Mouse (Mus musculus): ENCODE results near the gene Sco1.

The Sco1 gene

GRCm38 (mm10) chr11:67043007-67043406 lies 9.5 kb upstream of the Sco1 start:
- no peak for DNase-seq (ENCODE audit: low spot score in 2 of 2)

DNA sequence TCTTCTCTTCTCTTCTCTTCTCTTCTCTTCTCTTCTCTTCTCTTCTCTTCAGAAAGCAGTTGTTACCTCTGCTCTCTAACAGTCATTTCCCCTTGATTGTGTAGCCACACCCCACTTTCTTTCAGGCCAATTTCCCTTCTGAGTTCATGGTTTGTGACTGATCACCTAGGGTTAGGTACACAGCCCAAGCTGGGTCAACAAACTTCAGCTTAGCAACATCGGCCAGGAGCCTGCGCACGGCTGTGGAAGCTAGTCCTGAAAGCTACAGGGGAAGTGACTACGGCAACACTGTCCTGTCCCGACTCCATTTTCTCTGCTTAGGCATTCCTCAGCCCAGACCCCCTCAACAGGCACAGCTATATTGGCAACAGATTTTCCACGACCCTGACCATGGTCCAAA lies 7.5 kb upstream of the Sco1 start:
- no peak for DNase-seq (ENCODE audit: low spot score in 2 of 2)

DNA sequence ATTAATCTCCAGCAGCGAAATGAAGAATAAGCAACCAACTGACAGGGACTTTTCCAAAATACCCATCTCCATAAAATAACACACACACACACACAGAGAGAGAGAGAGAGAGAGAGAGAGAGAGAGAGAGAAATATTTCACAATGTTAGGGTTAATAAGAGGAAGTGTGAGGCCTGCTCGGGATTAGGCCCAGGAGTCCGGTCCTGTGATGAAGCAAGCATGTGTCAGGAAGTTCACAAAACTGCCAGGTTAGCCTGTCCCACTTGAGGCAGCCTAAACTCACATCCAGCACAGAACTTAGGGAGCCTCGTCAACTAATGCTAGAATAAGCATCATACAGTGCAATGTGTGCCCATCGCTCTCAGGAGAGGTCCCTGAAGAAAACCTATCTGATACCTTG lies 5.3 kb upstream of the Sco1 start:
- DNase-seq (ENCODE audit: low spot score in 2 of 2): no peak

- no peak for DNase-seq (ENCODE audit: low spot score in 2 of 2)
Measured at GRCm38 (mm10) chr11:67048496-67048895, 4.0 kb upstream of the Sco1 start.

GRCm38 (mm10) chr11:67049256-67049655 lies 3.2 kb upstream of the Sco1 start:
- no peak for DNase-seq (ENCODE audit: low spot score in 2 of 2)

DNA sequence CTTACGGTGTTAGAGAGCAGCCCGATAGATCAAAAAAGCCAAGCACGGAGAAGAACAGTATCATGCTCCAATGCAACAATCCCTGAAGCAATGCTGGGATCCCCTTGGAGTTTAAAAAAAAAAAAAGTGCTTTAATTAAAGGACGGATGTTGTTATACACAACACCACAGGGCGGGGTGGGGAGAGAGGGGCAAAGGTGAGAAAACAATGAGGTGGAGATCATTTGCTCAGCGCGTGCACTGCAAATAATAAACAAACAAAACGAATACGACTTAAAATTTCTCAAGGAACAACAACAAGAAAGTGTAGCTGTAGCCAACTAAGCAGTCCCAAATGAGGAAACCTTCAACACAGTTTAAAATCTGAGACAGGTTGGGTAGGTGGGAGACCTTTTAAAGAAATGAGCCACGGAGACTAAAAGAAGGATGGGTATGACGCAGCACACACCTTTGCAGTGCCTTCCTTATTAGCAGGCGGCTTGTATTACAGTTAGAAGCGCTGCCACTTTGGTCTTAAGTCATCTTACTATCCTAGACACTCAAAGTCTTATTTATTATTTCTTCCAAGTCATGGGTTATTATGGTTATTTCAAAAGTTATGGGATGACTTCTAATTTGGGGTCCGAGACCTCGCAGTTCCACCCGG lies 672 bp upstream of the Sco1 start:
- no peak for DNase-seq (ENCODE audit: low spot score in 2 of 2)

GRCm38 (mm10) chr11:67054754-67055365 lies 2.4 kb downstream of the Sco1 start:
- no peak for DNase-seq (ENCODE audit: low spot score in 2 of 2)

DNA sequence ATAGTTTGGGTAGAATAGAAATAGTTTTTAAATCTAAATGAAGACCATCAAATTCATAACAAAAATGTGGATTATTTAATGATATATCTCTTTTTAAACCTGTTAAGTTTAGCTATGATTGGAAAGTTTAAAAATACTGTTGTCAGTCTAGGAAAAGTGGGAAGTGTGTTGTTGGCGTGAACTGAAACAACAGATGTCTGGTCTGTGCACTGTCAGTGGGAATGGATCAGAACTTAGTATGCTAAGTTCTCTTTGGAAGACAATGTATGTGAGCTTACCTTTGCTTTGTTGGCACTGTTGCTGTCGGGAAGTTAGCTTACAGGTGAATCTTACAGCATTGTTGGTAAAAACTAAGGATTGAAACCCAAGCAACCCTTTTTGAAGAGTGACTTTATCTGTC lies 8.8 kb downstream of the Sco1 start:
- DNase-seq (ENCODE audit: low spot score in 2 of 2): no peak

GRCm38 (mm10) chr11:67062726-67063125 lies 10.3 kb downstream of the Sco1 start:
- peak in 1 of 2 experiments; percentile 25 for DNase-seq (ENCODE audit: low spot score in 2 of 2)

DNA sequence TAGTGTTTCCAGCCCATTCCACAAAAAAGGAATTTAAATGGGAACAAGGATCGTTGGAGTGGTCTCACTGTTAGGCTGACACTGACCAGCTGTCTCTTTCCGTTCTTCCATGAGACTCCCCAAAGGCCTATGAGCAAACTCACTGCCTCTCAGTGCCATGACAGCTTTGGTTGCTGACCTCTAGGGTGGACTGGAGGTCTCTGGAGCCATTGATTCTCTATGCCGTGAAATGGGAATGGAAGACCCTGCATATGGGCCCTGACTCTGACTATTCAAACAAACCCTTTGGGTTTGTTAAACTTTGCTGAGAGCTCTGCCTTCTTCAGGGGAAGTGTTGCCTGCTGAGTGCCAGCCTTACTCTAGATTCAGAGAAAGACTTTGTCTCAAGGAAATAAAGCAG lies 15.3 kb downstream of the Sco1 start:
- DNase-seq (ENCODE audit: low spot score in 2 of 2): no peak

DNA sequence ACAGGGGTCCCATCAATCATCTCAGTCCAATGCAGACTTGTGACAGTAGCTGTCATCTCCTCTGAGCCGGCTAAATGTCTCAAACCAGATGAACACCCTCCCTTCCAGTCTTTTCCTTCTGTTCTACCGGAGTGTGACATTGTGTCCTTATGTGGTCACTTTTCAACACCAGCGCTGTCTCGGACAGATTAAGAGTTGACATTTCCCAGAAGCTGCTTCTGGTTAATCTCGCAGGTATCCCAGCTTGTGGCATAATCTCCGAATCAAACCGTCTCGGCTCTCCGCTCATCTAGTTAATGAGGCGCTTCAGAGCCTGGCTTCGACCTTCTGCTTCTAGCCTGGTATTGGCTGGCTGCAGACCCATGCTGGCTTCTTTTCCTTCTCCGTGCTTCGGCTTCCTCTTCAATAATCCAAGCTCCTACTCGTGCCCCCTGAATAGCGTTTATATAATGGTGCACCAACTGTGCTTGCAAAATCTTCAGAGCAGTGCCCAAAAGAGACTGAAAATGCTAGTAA lies 20.2 kb downstream of the Sco1 start:
- DNase-seq (ENCODE audit: low spot score in 2 of 2): no peak

- no peak for DNase-seq (ENCODE audit: low spot score in 2 of 2)
Measured at GRCm38 (mm10) chr11:67075036-67075435, 22.6 kb downstream of the Sco1 start.

GRCm38 (mm10) chr11:67076781-67077180 lies 24.3 kb downstream of the Sco1 start:
- DNase-seq (ENCODE audit: low spot score in 2 of 2): no peak

- DNase-seq (ENCODE audit: low spot score in 2 of 2): no peak
Measured at GRCm38 (mm10) chr11:67077435-67077834, 25.0 kb downstream of the Sco1 start.

DNA sequence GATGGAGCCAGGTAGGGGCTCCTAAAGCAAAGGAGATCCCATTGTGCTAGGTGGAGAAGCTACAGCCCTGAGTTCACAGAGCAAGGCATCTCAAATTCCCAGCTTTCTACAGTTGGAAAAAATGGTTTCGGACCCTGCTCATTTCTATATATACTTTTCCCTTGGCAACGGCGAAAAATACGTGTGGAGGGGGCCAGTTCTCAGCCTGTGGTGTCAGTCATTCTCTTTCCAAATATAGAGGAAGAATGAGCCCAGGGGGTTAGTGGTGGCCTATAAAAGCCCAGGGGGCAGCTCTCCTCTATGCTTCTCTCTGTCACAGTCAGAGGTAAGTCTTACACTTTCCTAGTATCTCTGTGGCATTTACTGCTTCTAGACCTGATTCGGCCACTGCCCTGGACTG lies 25.5 kb downstream of the Sco1 start, which contains the start of gene Myh3:
Gene Myh3, plus strand, starts transcription at position 301 of the 400 bp plus-strand sequence.
- DNase-seq (ENCODE audit: low spot score in 2 of 2): no peak

DNA sequence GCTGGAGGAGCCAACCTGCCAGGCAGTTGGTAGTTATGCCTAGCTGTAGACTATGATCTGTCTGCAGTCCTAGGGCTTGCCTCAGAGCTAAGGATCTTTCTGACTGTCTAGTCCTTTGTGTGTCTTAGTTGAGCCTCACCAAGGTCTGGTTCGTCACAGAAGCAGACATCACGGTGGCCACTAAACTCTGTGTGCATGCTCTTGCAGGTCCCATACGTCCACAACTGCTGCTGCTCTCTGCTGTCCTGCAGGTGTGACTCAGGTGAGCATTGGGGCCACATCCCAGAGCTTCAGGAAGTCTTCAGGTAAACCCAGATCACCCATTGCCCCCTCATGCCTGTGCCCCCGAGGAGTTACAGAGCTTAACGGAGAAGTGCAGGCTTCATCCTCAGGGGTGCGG lies 26.4 kb downstream of the Sco1 start:
- DNase-seq (ENCODE audit: low spot score in 2 of 2): no peak

- no peak for DNase-seq (ENCODE audit: low spot score in 2 of 2)
Measured at GRCm38 (mm10) chr11:67079740-67080139, 27.3 kb downstream of the Sco1 start.

DNA sequence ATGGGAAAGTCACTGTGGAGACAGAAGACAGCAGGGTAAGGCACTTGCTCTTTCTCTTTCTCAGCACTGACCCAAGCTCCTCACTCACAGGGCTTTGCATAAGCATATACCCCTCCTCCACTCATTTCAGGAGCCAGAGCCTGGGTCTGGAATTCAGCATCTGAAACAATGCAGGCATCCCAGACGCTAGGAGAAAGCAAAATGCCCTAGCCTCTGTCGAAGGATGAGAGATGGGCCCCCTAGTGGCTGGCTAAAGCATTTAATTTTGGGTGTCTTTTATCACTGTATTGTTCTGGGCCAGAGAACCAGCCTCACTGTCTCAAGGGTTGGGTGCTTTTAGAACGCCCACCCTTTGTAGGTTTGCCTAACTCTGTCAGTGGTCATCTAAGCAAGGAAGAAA lies 27.7 kb downstream of the Sco1 start:
- DNase-seq (ENCODE audit: low spot score in 2 of 2): peak in 1 of 2 experiments; percentile 62

- no peak for DNase-seq (ENCODE audit: low spot score in 2 of 2)
Measured at GRCm38 (mm10) chr11:67081125-67081649, 28.7 kb downstream of the Sco1 start.

GRCm38 (mm10) chr11:67082188-67082587 lies 29.7 kb downstream of the Sco1 start:
- no peak for DNase-seq (ENCODE audit: low spot score in 2 of 2)

DNA sequence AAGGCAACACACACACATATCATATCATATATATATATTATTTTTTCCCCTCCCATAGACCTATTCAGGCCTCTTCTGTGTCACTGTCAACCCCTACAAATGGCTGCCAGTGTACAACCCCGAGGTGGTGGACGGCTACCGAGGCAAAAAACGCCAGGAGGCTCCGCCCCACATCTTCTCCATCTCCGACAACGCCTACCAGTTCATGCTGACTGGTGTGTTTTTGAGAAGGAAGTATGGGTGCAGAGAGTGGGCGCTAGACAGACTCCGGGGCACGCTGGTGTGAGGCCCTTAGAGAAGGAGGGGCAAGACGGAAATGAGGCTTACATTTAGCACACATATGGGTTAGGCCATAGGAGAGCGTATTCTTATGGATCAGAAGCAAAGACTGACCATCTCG lies 30.3 kb downstream of the Sco1 start:
- no peak for DNase-seq (ENCODE audit: low spot score in 2 of 2)

- no peak for DNase-seq (ENCODE audit: low spot score in 2 of 2)
Measured at GRCm38 (mm10) chr11:67083239-67083638, 30.8 kb downstream of the Sco1 start.

DNA sequence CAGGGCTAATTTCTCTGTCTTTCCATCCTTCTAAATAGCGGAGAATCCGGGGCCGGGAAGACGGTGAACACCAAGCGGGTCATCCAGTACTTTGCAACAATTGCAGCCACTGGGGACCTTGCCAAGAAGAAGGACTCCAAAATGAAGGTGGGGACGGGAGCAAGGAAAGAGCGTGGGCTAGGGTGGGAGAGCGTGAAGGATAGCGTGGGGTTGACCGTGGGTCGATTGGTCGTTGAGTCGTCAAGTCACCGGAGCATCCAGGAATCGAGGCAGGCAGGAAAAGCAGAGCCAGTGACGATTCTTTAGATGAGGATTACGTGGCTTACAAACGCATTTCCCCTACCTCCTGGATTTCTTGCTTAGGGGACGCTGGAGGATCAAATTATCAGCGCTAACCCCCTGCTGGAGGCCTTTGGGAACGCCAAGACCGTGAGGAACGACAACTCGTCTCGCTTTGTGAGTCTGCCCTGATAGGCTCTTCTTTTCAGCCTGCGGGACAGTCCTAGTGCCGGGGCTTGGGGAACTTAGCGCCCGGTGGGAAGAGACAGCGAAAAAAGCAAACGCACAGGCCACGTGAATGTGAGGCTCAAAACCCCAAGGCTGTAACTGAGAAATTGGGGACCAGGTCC lies 31.4 kb downstream of the Sco1 start:
- no peak for DNase-seq (ENCODE audit: low spot score in 2 of 2)
